Mouse (Mus musculus): ENCODE data around the gene Csrp1.

DNA sequence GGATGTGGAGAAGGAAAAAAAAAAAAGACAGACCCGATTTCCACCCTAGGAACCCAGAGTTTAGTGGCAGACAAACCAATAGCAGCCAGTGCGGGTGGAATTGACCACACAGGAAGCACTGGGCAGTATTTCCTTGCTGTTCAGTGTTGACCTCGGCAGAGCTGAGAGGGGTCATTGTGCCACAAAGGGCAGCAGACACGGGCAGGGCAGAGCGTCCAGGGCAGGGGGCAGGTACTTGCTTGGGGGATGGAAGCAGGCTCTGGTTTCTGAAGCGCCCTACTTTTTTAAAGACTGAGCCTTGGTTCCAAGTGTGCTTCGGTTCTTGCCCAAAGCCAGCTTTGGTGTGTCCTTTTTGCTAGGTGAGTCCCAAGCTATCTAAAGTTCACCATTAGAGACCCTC is 50.4 kb downstream of the Csrp1 start:
- TF ChIP-seq CTCF (IDR thresholded peaks at IDR 0.05; ENCODE audit: low read depth), result no peak
- no peak for TF ChIP-seq EP300 (IDR thresholded peaks at IDR 0.05; ENCODE audit: low read depth)
